Mouse (Mus musculus): ENCODE results near the gene Nr1h5. TPM values are rescaled to one million over a fixed set of nuclear protein-coding genes. Genes with fewer than 3 reads are reported as not detected.

Nr1h5 gene
- polyA plus RNA-seq, 1 experiment, result 0.03 TPM

DNA sequence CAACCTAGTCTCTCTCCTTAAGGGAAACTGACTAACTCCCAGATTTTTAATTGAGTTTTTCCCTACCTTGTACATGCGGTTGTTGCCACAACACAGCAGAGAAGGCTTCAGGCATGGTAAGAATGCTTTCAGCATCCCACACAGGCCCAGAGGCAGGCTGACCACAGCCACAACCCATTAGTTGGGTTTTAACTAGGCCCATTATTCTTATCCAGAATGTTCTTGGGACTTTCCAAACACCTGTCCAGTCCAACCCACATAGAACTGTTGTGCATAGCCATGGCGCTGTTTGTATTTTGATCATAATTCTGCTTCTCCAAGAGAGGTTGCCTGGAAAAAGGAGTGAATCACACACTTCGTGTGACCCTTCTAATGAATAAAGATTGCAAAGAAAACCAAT lies 8.8 kb downstream of the Nr1h5 start:
- 90% methylated on average over 3 of the region's 3 CpGs for WGBS
- DNase-seq, result no peak
- Histone ChIP-seq H3K27ac (ENCODE audit: insufficient read depth, low read depth, low read length) (no peak overlapping the region), H3K4me1 (ENCODE audit: control insufficient read depth, insufficient read depth, low read length) (no peaks in the 10 kb centered on the region), H3K27me3 (replicated peaks; ENCODE audit: control insufficient read depth, insufficient read depth, low read length) (no peaks in the 10 kb centered on the region), H3K36me3 (ENCODE audit: control insufficient read depth, insufficient read depth, low read length) (no peaks in the 10 kb centered on the region), H3K4me3 (ENCODE audit: insufficient read depth, low read depth, low read length) (no peak overlapping the region)
- TF ChIP-seq CTCF (conservative IDR thresholded peaks at IDR 0.05; ENCODE audit: insufficient read depth, insufficient read length, low read depth, low read length) (no peak), POLR2A (IDR thresholded peaks at IDR 0.05; ENCODE audit: low read depth, low read length) (no peak)

- 92% methylated on average over 12 of the region's 12 CpGs for WGBS
- TF ChIP-seq CTCF (conservative IDR thresholded peaks at IDR 0.05; ENCODE audit: insufficient read depth, insufficient read length, low read depth, low read length), result no peak
Measured at GRCm38 (mm10) chr3:102954476-102954875, 9.5 kb downstream of the Nr1h5 start.

GRCm38 (mm10) chr3:102946861-102947260 lies 17.1 kb downstream of the Nr1h5 start:
- DNase-seq, result no peak
- 60% methylated on average over 5 of the region's 5 CpGs for WGBS
- no peaks in the 10 kb centered on the region for H3K27me3 ChIP-seq (replicated peaks; ENCODE audit: control insufficient read depth, insufficient read depth, low read length)
- no peak overlapping the region for H3K27ac ChIP-seq (ENCODE audit: insufficient read depth, low read depth, low read length)
- no peaks in the 10 kb centered on the region for H3K4me1 ChIP-seq (ENCODE audit: control insufficient read depth, insufficient read depth, low read length)
- TF ChIP-seq POLR2A (IDR thresholded peaks at IDR 0.05; ENCODE audit: low read depth, low read length) (no peak), CTCF (conservative IDR thresholded peaks at IDR 0.05; ENCODE audit: insufficient read depth, insufficient read length, low read depth, low read length) (no peak)
- H3K36me3 ChIP-seq (ENCODE audit: control insufficient read depth, insufficient read depth, low read length), result no peaks in the 10 kb centered on the region
- H3K4me3 ChIP-seq (ENCODE audit: insufficient read depth, low read depth, low read length), result no peak overlapping the region

More at GRCm38 (mm10) chr3:102954476-102954875, 9.5 kb downstream of the Nr1h5 start:
- Histone ChIP-seq H3K4me1 (ENCODE audit: control insufficient read depth, insufficient read depth, low read length) (no peaks in the 10 kb centered on the region), H3K27me3 (replicated peaks; ENCODE audit: control insufficient read depth, insufficient read depth, low read length) (no peaks in the 10 kb centered on the region), H3K4me3 (ENCODE audit: insufficient read depth, low read depth, low read length) (no peak overlapping the region), H3K36me3 (ENCODE audit: control insufficient read depth, insufficient read depth, low read length) (no peaks in the 10 kb centered on the region), H3K27ac (ENCODE audit: insufficient read depth, low read depth, low read length) (no peak overlapping the region)
- no peak for DNase-seq

DNA sequence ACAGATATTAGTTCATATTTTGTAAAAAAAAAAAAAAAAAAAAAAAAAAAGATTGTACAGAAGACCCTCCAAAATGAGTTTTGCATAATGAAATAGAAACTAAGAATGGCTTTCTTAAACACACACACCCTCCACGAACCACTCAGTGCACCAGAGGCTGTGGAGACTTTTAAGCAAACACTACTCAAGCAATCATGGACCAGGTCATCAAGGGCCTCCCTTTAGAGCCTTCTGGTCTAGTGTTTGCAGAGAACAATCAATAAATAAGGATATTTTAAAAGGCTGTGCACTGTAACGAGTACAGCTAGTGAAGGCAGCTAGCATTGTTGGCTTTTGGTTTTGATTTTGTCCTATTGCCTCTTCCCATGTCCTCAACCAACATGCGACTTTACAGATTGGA lies 17.6 kb downstream of the Nr1h5 start:
- H3K4me3 ChIP-seq (ENCODE audit: insufficient read depth, low read depth, low read length), result no peak overlapping the region
- H3K27ac ChIP-seq (ENCODE audit: insufficient read depth, low read depth, low read length), result no peak overlapping the region
- no peak for DNase-seq
- no peaks in the 10 kb centered on the region for H3K27me3 ChIP-seq (replicated peaks; ENCODE audit: control insufficient read depth, insufficient read depth, low read length)
- no peak for TF ChIP-seq CTCF (conservative IDR thresholded peaks at IDR 0.05; ENCODE audit: insufficient read depth, insufficient read length, low read depth, low read length)
- no peak for TF ChIP-seq POLR2A (IDR thresholded peaks at IDR 0.05; ENCODE audit: low read depth, low read length)
- H3K36me3 ChIP-seq (ENCODE audit: control insufficient read depth, insufficient read depth, low read length), result no peaks in the 10 kb centered on the region
- no peaks in the 10 kb centered on the region for H3K4me1 ChIP-seq (ENCODE audit: control insufficient read depth, insufficient read depth, low read length)
- WGBS, result 86% methylated on average over 3 of the region's 3 CpGs

DNA sequence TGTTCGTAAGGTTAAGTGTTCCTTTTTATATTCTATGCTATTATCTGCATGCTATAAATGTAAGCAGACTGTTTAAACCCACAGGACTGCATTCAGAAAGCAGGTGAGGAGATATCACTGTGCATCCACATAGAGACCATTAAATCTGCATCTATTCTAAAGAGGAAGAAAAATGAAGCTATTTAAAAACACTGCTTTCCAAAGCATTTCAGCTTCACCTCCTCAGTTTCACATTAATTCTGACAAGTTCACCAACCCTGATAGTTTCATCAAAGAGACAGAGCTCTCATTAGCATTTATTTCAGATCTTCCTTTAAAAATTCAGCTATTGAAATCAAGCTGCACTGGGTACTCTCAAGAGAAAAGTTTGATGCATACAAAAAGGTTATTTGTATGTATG lies 25.8 kb downstream of the Nr1h5 start:
- Histone ChIP-seq H3K36me3 (ENCODE audit: control insufficient read depth, insufficient read depth, low read length) (no peaks in the 10 kb centered on the region), H3K27me3 (replicated peaks; ENCODE audit: control insufficient read depth, insufficient read depth, low read length) (no peaks in the 10 kb centered on the region), H3K4me3 (ENCODE audit: insufficient read depth, low read depth, low read length) (no peak overlapping the region), H3K27ac (ENCODE audit: insufficient read depth, low read depth, low read length) (no peak overlapping the region), H3K4me1 (ENCODE audit: control insufficient read depth, insufficient read depth, low read length) (no peaks in the 10 kb centered on the region)
- 100% methylated on average over 1 of the region's 1 CpGs for WGBS
- no peak for DNase-seq
- TF ChIP-seq CTCF (conservative IDR thresholded peaks at IDR 0.05; ENCODE audit: insufficient read depth, insufficient read length, low read depth, low read length) (no peak), POLR2A (IDR thresholded peaks at IDR 0.05; ENCODE audit: low read depth, low read length) (no peak)

DNA sequence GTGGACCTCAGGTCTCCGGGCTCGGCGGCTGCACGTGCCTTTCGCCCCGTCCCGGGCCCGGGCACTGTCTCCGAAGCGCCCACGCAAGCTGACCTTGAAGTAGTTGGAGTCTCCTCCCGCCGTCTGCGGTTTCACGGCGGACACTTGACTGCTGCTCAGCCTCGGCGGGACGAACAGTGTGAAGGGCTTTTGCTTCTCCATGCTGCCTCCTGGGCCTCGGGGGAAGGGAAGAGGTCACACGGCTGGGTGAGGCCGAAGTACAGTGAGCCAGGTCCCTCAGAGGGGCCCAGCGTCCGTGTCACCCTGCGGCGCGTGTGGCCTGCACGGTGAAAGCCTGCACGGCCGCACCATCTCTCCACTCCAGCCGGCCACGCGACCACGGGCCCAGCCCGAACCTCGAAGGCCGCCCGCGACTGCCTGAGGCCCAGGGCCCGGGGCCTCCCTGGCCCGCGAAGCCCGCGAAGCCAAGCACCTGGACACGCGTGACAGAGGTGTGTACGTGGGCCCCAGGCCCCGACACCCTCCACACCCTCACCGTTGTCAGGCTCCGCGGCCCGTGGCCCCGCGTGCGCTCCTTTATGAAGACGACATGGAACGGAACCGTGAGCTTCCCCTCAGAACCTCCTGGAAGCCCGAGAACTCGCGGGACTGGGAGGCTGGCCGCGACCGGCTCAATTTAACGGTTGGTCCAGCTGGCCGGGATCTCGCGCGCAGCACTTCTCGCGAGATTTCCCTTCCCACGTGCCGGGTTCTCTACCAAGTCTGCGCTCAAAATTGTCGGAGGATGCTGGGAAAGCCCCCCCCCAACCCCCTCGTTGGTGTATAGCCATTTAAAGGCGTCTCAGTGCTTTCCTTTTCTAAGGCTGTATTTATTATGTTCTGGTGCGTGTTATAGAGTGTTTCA lies 28.2 kb downstream of the Nr1h5 start, which contains the start of gene Sycp1:
Gene Sycp1 (minus strand): TSS at position 650 of the 904 bp plus-strand sequence.
- no peak for DNase-seq
- Histone ChIP-seq H3K4me1 (ENCODE audit: control insufficient read depth, insufficient read depth, low read length) (no peaks in the 10 kb centered on the region), H3K27me3 (replicated peaks; ENCODE audit: control insufficient read depth, insufficient read depth, low read length) (no peaks in the 10 kb centered on the region), H3K4me3 (ENCODE audit: insufficient read depth, low read depth, low read length) (no peak within 1 kb of the TSS), H3K36me3 (ENCODE audit: control insufficient read depth, insufficient read depth, low read length) (no peaks in the 10 kb centered on the region), H3K27ac (ENCODE audit: insufficient read depth, low read depth, low read length) (no peak within 1 kb of the TSS)
- 94% methylated on average over 78 of the region's 78 CpGs for WGBS
- TF ChIP-seq CTCF (conservative IDR thresholded peaks at IDR 0.05; ENCODE audit: insufficient read depth, insufficient read length, low read depth, low read length) (no peak), POLR2A (IDR thresholded peaks at IDR 0.05; ENCODE audit: low read depth, low read length) (no peak)

DNA sequence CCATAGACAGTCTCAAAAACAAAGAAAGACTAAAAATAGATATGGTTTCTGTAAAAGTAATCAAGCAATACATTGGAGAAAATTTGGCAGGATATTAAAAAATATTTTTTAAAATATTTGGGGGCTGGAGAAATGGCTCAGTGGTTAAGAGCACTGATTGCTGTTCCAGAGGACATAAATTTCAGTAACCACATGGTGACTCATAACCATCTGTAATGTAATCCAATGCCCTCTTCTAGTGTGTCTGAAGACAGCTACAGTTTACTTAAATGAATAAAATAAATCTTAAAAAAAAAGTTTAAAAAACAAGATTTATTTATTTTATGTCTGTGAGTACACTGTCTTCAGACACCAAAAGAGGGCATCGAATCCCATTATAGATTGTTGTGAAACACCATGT lies 64.8 kb downstream of the Nr1h5 start:
- TF ChIP-seq CTCF (conservative IDR thresholded peaks at IDR 0.05; ENCODE audit: insufficient read depth, insufficient read length, low read depth, low read length), result no peak
- TF ChIP-seq POLR2A (IDR thresholded peaks at IDR 0.05; ENCODE audit: low read depth, low read length), result no peak
- Histone ChIP-seq H3K4me1 (ENCODE audit: control insufficient read depth, insufficient read depth, low read length) (no peaks in the 10 kb centered on the region), H3K36me3 (ENCODE audit: control insufficient read depth, insufficient read depth, low read length) (no peaks in the 10 kb centered on the region), H3K27ac (ENCODE audit: insufficient read depth, low read depth, low read length) (no peak overlapping the region), H3K4me3 (ENCODE audit: insufficient read depth, low read depth, low read length) (no peak overlapping the region), H3K27me3 (replicated peaks; ENCODE audit: control insufficient read depth, insufficient read depth, low read length) (no peaks in the 10 kb centered on the region)
- 100% methylated on average over 1 of the region's 1 CpGs for WGBS
- DNase-seq, result no peak

Other genes with a start within 250 kb of the Nr1h5 start
- gene Tspan2, start 229.6 kb downstream of the Nr1h5 start, polyA plus RNA-seq (2012; rRNA removed), result 1.4 and 3.0 TPM in 2 replicates
- not detected in 2 replicates for gene Tshb, start 181.4 kb downstream of the Nr1h5 start, polyA plus RNA-seq (2012; rRNA removed)
- gene Sycp1, start 28.0 kb downstream of the Nr1h5 start, polyA plus RNA-seq (2012; rRNA removed), result not detected in 2 replicates
- gene Sike1, start 31.6 kb upstream of the Nr1h5 start, polyA plus RNA-seq (2012; rRNA removed), result 16.3 and 20.0 TPM in 2 replicates
- gene Csde1, start 56.3 kb upstream of the Nr1h5 start, polyA plus RNA-seq (2012; rRNA removed), result 26.7 and 42.5 TPM in 2 replicates
- gene Nras, start 94.2 kb upstream of the Nr1h5 start, polyA plus RNA-seq (2012; rRNA removed), result 13.3 and 17.2 TPM in 2 replicates
- 0.04 and 5.1 TPM in 2 replicates for gene Ampd1, start 109.9 kb upstream of the Nr1h5 start, polyA plus RNA-seq (2012; rRNA removed)
- gene Dennd2c, start 138.5 kb upstream of the Nr1h5 start, polyA plus RNA-seq (2012; rRNA removed), result 0.62 and 0.67 TPM in 2 replicates
- gene Bcas2, start 207.5 kb upstream of the Nr1h5 start, polyA plus RNA-seq (2012; rRNA removed), result 24.0 and 27.7 TPM in 2 replicates

All from kidney, adult 2 months (tissue).